Mouse (Mus musculus) stomach, adult 2 months (tissue): Measurements from ENCODE around the gene Zic1. TPM values are rescaled to one million over a fixed set of nuclear protein-coding genes. Genes with fewer than 3 reads are reported as not detected.

Source experiments
- polyA plus RNA-seq: library from polyadenylated mRNA; depleted of rRNA; stranded (reverse); fragments of >200 nt; gene quantifications from 2 replicates; pipeline ENCODE4 v1.2.3, GENCODE M21; 2012; rRNA removed

Zic1 gene
- 0.05 and 0.69 TPM in 2 replicates for polyA plus RNA-seq

GRCm38 (mm10) chr9:91365664-91366063, at the start of gene Zic1:
Gene Zic1 (minus strand): TSS chr9:91365810.

DNA sequence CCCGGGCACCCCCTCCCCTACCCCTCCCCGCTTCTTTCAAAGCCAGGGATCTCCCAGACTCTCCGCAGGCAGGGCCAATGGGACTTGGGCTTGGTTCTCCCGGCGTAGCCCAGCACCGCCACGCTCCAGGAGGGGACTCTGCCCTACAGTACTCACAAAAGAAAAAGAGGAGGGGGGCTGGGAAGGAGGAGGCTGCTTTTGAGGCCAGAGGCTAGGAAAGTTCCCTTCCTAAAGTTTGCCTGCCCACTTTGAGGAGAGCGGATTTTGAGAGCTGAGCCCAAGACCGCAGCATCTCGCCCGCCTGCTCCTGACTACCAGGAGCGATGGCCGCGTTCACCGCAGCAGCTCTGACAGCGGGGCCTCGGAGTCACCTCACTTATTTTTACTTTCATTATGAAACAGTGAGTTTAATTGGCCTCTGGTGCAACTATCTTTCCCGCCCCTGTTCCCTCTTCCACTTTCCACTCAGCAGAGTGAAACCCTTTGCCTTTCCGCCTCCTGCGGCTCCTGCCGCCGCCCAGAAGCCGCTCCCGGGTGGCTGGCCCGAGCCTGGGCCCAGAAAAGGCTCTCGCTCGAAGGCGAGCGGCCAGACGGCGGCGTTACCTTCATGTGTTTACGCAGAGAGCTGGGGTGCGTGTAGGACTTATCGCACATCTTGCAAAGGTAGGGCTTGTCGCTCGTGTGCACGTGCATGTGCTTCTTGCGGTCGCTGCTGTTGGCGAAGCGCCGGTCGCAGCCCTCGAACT, 3.6 kb downstream of the Zic1 start, which contains the start of gene Zic4:
Gene Zic4 (plus strand): TSS at position 558 of the 746 bp plus-strand sequence.

Other genes starting within 250 kb of the Zic1 start
- gene Zic4, start 3.4 kb downstream of the Zic1 start, polyA plus RNA-seq, result not detected in 2 replicates